Mouse (Mus musculus) spleen, adult 2 months (tissue): ENCODE data around the gene Dcxr. TPM values are rescaled to one million over a fixed set of nuclear protein-coding genes. Genes with fewer than 3 reads are reported as not detected.

ENCODE experiments used
- DNase-seq, 2 experiments: peaks; one replicate each; pipeline versions ENCODE4 v3.0.0 to v3.0.0-alpha.2; 2012 to 2021; ENCODE audit warnings: low spot score in 2 of 2, low read depth in 1 of 2
- H3K27ac ChIP-seq: fragments of 200-500 bp; 2 replicates; pipeline ENCODE4 v1.5.1; 2012; ENCODE audit warnings: low read length, inconsistent platforms; ENCODE audit not compliant: insufficient read depth
- H3K27me3 ChIP-seq: fragments of 200-500 bp; 2 replicates; pipeline ENCODE4 v1.6.1; 2012; ENCODE audit warnings: mild to moderate bottlenecking, moderate library complexity, low read length, inconsistent platforms; ENCODE audit not compliant: control insufficient read depth, insufficient read depth
- H3K36me3 ChIP-seq: fragments of 200-500 bp; 2 replicates; pipeline ENCODE4 v1.6.1; 2012; ENCODE audit warnings: mild to moderate bottlenecking, low read length, inconsistent platforms; ENCODE audit not compliant: control insufficient read depth, insufficient read depth
- H3K4me1 ChIP-seq: fragments of 200-500 bp; 2 replicates; pipeline ENCODE4 v1.6.1; 2011; ENCODE audit warnings: inconsistent platforms; ENCODE audit not compliant: control insufficient read depth, insufficient read depth, insufficient read length
- H3K4me3 ChIP-seq: fragments of 200-500 bp; 2 replicates; pipeline ENCODE4 v1.5.1; 2011; ENCODE audit warnings: mild to moderate bottlenecking, inconsistent platforms; ENCODE audit not compliant: insufficient read depth, insufficient read length; ENCODE audit errors: extremely low read depth
- CTCF ChIP-seq: fragments of 200-500 bp; IDR thresholded peaks from 2 replicates; pipeline ENCODE4 v1.5.1; 2011; ENCODE audit warnings: mild to moderate bottlenecking, inconsistent platforms; ENCODE audit not compliant: insufficient read depth, insufficient read length, insufficient replicate concordance; ENCODE audit errors: extremely low read depth
- POLR2A ChIP-seq: fragments of 200-500 bp; IDR thresholded peaks from 2 replicates; pipeline ENCODE4 v1.6.1; 2011; ENCODE audit warnings: low read depth, low read length, inconsistent platforms
- WGBS: fragments of 180-500 bp; shearing (Covaris S2); methylation state at CpG from one replicate; pipeline ENCODE4 v1.1.7; 2018; 5-methylcytosine and 5-hydroxymethylcytosine counted together
- polyA plus RNA-seq: library from polyadenylated mRNA; depleted of rRNA; stranded (reverse); fragments of >200 nt; gene quantifications from 2 replicates; pipeline ENCODE4 v1.2.3, GENCODE M21; 2012

Dcxr gene
- polyA plus RNA-seq, 1 experiment, result 39.1 TPM

- H3K4me1 ChIP-seq, result peaks cover 13% of the 10 kb centered on the region
- 2% methylated on average over 88 of the region's 90 CpGs for WGBS
- H3K27ac ChIP-seq, result no peak within 1 kb of the TSS
- TF ChIP-seq POLR2A (no peak), CTCF (no peak)
- H3K27me3 ChIP-seq, result peaks cover 13% of the 10 kb centered on the region
- peaks cover 3% of the 10 kb centered on the region; the same call in 1 of the 2 replicates for H3K36me3 ChIP-seq
- peak in 1 of 2 experiments; percentile 39 for DNase-seq
- peak within 1 kb of the TSS; percentile 46 for H3K4me3 ChIP-seq
Measured at GRCm38 (mm10) chr11:120721124-120722066, 5.7 kb downstream of the Dcxr start, which contains the start of gene Rac3. Rac3 (plus strand) TSS chr11:120721470.

- Histone ChIP-seq H3K36me3 (peaks cover 3% of the 10 kb centered on the region; the same call in 1 of the 2 replicates), H3K4me1 (peaks cover 11% of the 10 kb centered on the region), H3K27ac (no peak overlapping the region), H3K4me3 (0 out of 2 replicates have a peak overlapping the region, but pooled peaks have one; percentile 23), H3K27me3 (peaks cover 13% of the 10 kb centered on the region)
- peak; percentile 98 for TF ChIP-seq CTCF
- TF ChIP-seq POLR2A, result no peak
- 12% methylated on average over 17 of the region's 17 CpGs for WGBS
- peak; percentile 83 to 89 for DNase-seq
Measured at GRCm38 (mm10) chr11:120720450-120720849, 6.6 kb downstream of the Dcxr start.

GRCm38 (mm10) chr11:120719841-120720376 lies 7.2 kb downstream of the Dcxr start:
- Histone ChIP-seq H3K27me3 (peaks cover 13% of the 10 kb centered on the region), H3K36me3 (peaks cover 3% of the 10 kb centered on the region; the same call in 1 of the 2 replicates), H3K4me1 (peaks cover 11% of the 10 kb centered on the region), H3K27ac (no peak overlapping the region), H3K4me3 (no peak overlapping the region)
- no peak for TF ChIP-seq POLR2A
- TF ChIP-seq CTCF, result no peak
- DNase-seq, result no peak
- 90% methylated on average over 13 of the region's 13 CpGs for WGBS

- peaks cover 3% of the 10 kb centered on the region; the same call in 1 of the 2 replicates for H3K36me3 ChIP-seq
- no peak for DNase-seq
- no peak for TF ChIP-seq CTCF
- TF ChIP-seq POLR2A, result no peak
- no peak overlapping the region for H3K4me3 ChIP-seq
- peaks cover 13% of the 10 kb centered on the region for H3K4me1 ChIP-seq
- peaks cover 13% of the 10 kb centered on the region for H3K27me3 ChIP-seq
- H3K27ac ChIP-seq, result no peak overlapping the region
- 97% methylated on average over 9 of the region's 9 CpGs for WGBS
Measured at GRCm38 (mm10) chr11:120719242-120719641, 7.8 kb downstream of the Dcxr start.

DNA sequence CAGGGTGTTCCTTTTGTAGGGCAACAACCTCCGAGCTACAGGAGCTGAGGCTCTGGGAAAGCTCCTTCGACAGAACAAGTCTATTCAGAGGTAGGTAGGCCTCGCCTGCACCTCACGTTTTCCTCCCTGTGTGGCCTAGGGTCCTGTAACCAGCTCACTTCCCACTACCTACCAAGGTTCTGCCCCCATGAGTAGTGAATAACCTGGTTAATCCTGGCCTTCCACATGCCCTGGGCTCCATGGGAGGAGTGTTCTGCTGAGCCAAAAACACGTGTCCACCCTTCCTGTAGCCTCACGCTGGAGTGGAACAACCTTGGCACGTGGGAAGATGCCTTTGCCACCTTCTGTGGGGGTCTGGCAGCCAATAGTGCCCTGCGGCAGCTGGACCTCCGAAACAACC lies 11.9 kb downstream of the Dcxr start:
- Histone ChIP-seq H3K27ac (no peak overlapping the region), H3K4me1 (peaks cover 4% of the 10 kb centered on the region; the same call in 1 of the 2 replicates), H3K27me3 (no peaks in the 10 kb centered on the region), H3K4me3 (no peak overlapping the region), H3K36me3 (peaks cover 3% of the 10 kb centered on the region; the same call in 1 of the 2 replicates)
- whole genome bisulfite sequencing, result 93% methylated on average over 9 of the region's 9 CpGs
- DNase-seq, result no peak
- TF ChIP-seq POLR2A (no peak), CTCF (no peak)

- H3K27ac ChIP-seq, result no peak overlapping the region
- DNase-seq, result no peak
- H3K4me1 ChIP-seq, result peaks cover 4% of the 10 kb centered on the region; the same call in 1 of the 2 replicates
- no peaks in the 10 kb centered on the region for H3K27me3 ChIP-seq
- TF ChIP-seq CTCF, result no peak
- TF ChIP-seq POLR2A, result no peak
- H3K4me3 ChIP-seq, result peak overlapping the region; percentile 77; the same call in 1 of the 2 replicates
- H3K36me3 ChIP-seq, result peaks cover 3% of the 10 kb centered on the region; the same call in 1 of the 2 replicates
- WGBS, result 52% methylated on average over 10 of the region's 10 CpGs
Measured at GRCm38 (mm10) chr11:120714546-120714945, 12.5 kb downstream of the Dcxr start.
